Mouse (Mus musculus) heart, postnatal 14 days (tissue): Measurements from ENCODE around the gene Snd1. TPM values are rescaled to one million over a fixed set of nuclear protein-coding genes. Genes with fewer than 3 reads are reported as not detected.
"Not testable (repeated sequence)": the region's sequence is repeated elsewhere in the genome, so short reads cannot be mapped to it uniquely, and the experiment has no call there.

Experiments used
- DNase-seq, 2 experiments: peaks; one replicate each; pipeline ENCODE4 v3.0.0; 2021 to 2022
- intact Hi-C: fragments of 180-260 bp; cut with DNase I; formaldehyde crosslinking; loops from one replicate; pipeline ENCODE4 v1.15.1; 2025
- total RNA-seq, 2 experiments: library from RNA; stranded (reverse); gene quantifications; 2 replicates each; pipeline ENCODE4 v1.2.3; 2021

Gene Snd1
- total RNA-seq, 2 experiments from 2014 or later = 78.9 to 82.1 TPM

GRCm38 (mm10) chr6:28919346-28919745, 444.4 kb downstream of the Snd1 start:
- intact Hi-C loops = no loop called here

GRCm38 (mm10) chr6:28922371-28922770, 447.4 kb downstream of the Snd1 start:
- no peak for DNase-seq
- intact Hi-C loops = no loop called here

More at GRCm38 (mm10) chr6:28919346-28919745, 444.4 kb downstream of the Snd1 start:
- no peak for DNase-seq

DNA sequence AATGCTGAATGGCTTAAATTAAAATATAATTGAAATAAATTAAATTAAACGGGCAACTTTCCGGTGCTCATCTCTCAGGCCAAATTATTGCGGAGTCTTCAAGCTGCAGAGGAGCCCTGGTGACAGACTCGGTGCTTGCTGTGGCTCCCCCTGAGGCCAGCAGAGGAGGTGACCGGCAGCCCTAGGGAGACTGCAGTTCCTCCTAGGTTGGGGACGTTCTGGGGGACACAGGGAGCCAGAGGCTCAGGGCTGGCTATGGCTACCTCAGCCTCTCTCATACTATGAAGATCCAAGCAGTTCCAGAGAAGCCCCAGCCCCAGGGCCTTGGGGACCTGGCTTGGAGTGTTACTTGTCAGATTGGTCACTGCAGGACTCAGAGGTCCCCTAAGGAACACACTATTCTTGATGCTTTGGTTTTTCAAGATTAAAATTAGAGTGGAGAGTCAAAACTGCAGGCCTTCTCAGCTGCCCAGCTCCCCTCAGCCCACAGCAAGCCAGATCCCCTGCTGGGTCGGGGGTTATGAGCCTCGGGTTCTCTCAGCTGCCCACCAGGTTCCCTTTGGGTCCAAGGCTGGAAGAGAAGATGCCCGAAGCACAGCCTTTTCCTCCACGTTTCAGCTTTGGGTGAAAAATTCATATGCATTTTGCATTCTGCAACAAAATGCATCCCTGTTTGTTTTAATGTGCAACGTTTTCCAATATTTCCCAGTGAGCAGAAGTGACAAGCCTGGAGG, 448.3 kb downstream of the Snd1 start:
- DNase-seq = no peak
- intact Hi-C loops = no loop called here

- intact Hi-C loops = no loop called here
- DNase-seq = no peak
Measured at GRCm38 (mm10) chr6:28923837-28924236, 448.9 kb downstream of the Snd1 start.

- intact Hi-C loops, DNase-seq: not testable (repeated sequence)
Measured at GRCm38 (mm10) chr6:28927987-28928386, 453.0 kb downstream of the Snd1 start.

- intact Hi-C loops, DNase-seq: not testable (repeated sequence)
Measured at GRCm38 (mm10) chr6:28929169-28929803, 454.3 kb downstream of the Snd1 start.

GRCm38 (mm10) chr6:28931234-28931633, 456.3 kb downstream of the Snd1 start:
- DNase-seq = no peak
- intact Hi-C loops = no loop called here

DNA sequence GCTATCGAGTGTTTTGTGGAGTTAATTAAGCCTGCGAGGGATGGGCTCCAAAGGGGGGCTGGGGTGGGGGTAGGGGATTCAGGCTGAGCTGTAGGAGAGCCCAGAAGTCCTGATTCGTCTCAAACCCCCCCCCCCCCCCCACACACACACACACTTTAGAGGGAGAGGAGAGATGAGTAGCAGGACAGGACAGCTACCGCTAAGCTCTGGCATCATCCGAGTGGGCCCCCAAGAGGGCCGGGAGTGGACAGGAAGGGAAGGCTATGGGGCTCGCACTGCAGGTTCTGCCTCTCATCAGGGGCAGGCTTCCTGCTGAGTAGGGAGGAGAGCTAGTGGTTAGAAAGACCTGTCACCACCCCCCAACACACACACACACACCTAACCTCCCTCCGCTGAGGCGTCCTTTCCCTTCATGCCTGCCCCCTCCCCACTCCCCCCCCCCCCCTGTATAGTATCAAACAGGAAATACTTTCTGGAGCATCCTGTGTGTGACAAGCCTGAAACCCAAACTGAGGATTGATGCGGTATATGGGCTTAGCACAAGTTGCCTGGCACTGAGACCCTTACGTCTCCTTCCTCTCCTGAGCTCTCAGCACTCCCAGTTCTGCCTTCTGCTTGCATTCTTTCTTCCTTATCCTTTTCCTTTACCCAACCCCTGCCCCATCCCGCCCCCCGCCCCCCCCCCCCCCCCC, 456.8 kb downstream of the Snd1 start:
- intact Hi-C loops = no loop called here
- no peak for DNase-seq

GRCm38 (mm10) chr6:28932328-28932937, 457.5 kb downstream of the Snd1 start:
- no peak for DNase-seq
- intact Hi-C loops = no loop called here

DNA sequence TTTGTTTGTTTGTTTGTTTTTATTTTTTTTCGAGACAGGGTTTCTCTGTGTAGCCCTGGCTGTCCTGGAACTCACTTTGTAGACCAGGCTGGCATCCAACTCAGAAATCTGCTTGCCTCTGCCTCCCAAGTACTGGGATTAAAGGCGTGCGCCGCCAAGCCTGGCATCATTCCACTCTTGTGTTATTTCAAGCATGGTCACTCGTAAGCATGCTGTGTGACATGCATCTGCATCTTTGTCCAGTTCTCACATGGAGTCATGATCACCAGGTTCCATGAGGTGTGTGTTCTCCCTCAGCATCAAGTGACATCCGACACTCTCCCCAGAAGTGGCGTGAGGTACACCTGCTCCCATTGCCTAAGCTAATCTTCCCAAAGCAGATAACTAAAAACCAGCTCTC, 460.8 kb downstream of the Snd1 start:
- intact Hi-C loops = no loop called here
- no peak for DNase-seq

DNA sequence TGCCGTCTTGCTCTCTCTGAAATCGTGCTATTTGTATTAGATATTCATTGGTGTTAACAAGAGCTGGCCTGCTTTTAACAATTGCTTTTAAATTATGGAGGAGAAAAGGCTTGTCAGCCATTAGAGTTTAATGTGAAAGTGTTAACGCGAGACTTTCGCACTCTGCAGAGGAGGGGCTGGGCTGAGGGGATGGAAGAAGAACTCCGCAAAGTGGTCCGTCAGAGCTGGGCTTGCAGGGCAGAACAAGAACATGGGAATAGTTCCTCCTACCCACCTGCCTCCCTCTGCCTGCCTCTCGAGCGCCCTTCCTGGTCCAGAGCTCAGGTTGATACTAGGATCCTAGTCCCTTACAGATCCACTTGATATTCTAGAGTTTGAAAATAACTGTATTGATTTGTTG, 472.3 kb downstream of the Snd1 start:
- intact Hi-C loops = loop anchor here (5.0 kb wide), 1 partner anchor 415 kb away; no protein-coding TSS in a partner anchor
- no peak for DNase-seq

DNA sequence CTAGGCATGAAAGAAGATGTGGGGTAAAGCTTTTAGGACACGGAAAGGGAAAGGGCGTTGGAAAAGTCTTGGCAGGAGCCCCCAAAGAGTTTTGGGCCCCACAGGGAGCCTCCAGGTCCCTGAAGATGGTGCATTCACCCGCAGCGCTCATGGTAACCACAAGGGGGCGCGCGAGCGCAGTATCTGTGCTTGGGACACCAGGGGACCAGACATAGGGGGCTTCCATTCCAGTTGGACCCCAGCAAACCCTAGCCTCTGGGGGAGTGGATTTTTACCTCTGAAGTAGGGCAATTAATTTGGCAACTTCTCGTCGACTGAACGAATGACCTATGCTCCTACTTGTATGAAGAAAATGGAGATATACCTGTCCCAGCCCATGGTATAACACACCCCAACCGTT, 474.3 kb downstream of the Snd1 start:
- intact Hi-C loops = loop anchor here (1.0 to 5.0 kb wide), 2 partner anchors 75 to 417 kb away; no protein-coding TSS in a partner anchor

DNA sequence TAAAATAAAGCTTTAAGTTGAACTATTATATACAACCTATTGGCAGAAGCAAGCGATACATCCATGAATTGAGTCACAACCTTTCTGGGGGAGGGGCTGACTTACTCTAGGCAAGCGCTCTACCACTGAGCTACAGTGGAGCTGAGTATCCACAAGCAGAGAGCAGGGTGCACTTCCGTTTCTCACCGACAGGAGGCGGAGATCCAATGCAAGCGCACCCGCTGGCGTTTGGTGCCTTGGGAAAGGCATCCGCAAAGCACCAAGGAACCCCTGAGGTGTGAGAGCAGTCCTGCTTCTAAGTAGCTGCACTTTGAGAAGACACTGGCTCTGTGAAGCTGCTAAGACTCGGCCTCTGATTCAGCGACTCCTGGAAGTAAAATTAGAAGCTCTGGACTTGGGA, 480.6 kb downstream of the Snd1 start:
- intact Hi-C loops = no loop called here
- peak; percentile 50 to 75 for DNase-seq

More for the DNA sequence above, 474.3 kb downstream of the Snd1 start:
- DNase-seq = peak; percentile 80 to 83

DNA sequence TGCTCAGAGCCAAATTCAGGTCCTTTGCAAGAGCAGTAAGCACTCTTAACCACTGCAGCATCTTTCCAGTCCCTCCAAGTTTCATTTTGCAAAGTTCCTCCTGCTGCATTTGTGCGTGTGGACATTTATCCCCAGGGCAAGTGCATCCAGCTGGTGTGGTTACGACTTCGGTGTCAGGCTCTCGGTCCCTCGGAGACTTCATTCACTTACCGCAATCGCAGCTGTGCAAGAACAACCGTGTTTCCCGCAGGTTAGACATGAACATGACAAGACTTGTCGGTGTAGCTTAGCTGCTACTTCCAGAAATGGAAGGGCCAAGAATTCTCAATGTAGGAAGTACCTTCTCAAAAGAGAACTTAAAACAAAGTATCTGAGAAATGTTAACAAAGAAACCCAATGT, 482.5 kb downstream of the Snd1 start:
- intact Hi-C loops = no loop called here
- DNase-seq = no peak

- no peak for DNase-seq
- intact Hi-C loops = no loop called here
Measured at GRCm38 (mm10) chr6:28963178-28963577, 488.2 kb downstream of the Snd1 start.

- no peak for DNase-seq
- intact Hi-C loops = no loop called here
Measured at GRCm38 (mm10) chr6:28965264-28965663, 490.3 kb downstream of the Snd1 start.

DNA sequence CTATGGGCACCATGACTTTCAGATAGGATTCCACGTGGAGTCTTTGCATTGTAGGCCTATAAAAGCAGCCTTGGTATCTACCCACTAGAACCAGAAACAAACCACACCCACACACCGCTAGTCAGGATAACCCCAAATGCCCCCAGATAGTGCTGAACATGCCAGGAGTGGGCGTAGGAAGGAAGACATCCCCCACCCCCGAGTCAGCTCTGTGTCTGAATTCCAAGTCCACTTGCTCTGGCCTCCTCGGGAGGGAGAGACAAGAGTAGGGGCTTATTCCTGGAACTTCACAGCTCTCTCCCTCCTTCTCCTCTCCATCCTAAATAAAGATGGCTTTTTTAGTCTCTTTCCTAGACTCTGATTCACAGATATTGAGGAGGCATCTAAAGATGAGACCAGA, 494.7 kb downstream of the Snd1 start:
- intact Hi-C loops = no loop called here
- no peak for DNase-seq

DNA sequence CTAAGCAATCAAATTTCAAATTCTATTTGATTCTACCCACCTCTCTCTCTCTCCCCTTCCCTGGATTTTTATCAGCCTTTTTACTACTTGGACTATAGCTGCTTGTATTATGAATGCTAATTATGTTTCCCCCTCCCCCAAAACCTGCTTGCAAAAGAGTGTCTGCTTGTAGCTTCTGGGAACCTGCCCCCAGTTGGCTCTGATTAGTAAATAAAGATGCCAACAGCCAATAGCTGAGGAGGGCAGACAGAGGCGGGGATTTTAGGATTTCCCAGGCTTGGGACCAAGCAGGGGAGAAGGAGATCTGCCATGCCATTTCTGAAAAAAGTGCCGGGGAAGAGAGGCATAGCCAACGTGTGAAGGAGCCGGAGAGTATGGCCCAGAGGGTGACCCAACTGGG, 495.8 kb downstream of the Snd1 start:
- no peak for DNase-seq
- intact Hi-C loops = no loop called here

DNA sequence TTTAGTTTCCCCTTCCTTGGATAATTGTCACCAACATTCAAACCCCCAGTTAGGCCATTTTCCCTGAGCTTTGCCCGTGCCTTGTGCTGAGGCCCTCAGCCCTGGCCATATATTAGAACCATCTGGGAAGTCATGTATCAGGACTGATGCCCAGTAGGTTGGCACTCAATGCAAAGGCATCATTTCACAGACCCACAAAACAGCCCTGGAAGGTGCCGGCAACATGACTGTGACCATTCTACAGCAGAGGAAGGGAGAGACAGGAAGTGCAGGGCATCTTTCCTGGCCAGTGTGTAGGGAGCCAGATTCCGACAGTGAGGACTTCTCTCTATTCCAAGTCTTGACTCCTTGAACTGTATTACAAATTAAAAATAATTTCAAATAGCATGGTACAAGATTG, 499.6 kb downstream of the Snd1 start:
- intact Hi-C loops = no loop called here
- DNase-seq = no peak

- DNase-seq = peak; percentile 31 to 57
- intact Hi-C loops = no loop called here
Measured at GRCm38 (mm10) chr6:28975106-28975505, 500.2 kb downstream of the Snd1 start.

- no peak for DNase-seq
- intact Hi-C loops = no loop called here
Measured at GRCm38 (mm10) chr6:28978031-28978430, 503.1 kb downstream of the Snd1 start.
